Mouse (Mus musculus) small intestine, adult 2 months (tissue): ENCODE results near the gene Arhgef38.

ENCODE experiments used
- CTCF ChIP-seq: fragments of 200-500 bp; IDR thresholded peaks from 2 replicates; pipeline ENCODE4 v1.5.1; 2012; ENCODE audit warnings: low read depth, mild to moderate bottlenecking, control low read depth, inconsistent platforms, low read length, moderate library complexity, mixed read lengths; ENCODE audit not compliant: insufficient replicate concordance, insufficient read length; ENCODE audit errors: extremely low read depth
- POLR2A ChIP-seq: fragments of 200-500 bp; IDR thresholded peaks from 2 replicates; pipeline ENCODE4 v1.6.1; 2012; ENCODE audit warnings: low read depth, mild to moderate bottlenecking, control low read depth, inconsistent platforms, low read length, moderate library complexity

DNA sequence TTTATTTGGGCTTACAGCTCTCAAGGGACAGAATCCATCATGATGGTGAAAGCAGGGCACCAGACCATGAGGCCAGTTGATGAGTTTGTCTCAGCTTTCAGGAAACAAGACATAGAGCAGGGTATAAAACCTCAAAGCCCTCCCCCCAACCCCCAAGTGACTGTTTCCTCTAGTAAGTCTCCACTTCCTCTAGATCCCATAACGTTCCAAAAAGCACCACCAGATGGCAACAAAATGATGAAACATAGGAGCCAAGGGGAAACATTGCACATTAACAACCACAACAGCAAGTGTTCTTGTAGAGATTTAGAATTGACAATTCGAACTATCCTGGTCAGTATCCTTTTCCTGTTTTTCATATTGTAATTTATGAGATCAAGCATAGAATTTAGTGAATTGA, 123.0 kb downstream of the Arhgef38 start:
- TF ChIP-seq CTCF (no peak), POLR2A (no peak)
